Mouse (Mus musculus): Measurements from ENCODE around the gene Ctnnd2.

DNA sequence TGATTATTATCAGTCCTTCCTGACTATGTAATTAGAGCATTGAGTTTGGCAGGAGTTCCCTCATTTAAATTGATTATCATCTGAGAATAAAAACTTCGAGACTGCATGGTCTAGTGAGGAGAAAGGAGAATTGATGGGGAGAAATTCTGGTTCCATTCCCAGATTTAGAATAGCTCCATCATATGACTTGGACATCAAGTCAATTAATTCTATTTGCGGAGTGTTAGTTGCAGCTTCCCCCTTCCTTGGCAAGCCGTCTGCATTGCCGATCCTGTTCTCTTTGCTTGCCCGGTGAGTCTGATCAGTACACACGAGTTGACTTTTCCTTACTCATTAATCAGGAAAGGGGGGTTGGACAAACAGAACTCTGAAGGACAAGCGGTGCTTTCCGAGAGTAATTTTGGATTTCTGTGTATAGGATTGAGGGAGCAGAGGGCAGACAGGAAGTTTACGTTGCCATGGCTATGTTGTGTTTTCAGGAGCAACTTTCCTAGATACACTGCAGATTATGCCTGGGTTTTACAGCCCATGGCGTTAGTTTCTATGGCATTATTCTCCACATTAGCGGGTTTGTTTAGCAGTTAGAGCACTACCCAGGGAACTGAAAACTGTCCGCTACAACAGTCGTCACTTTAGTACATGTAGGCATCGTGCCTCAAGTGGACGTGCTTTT is 113.3 kb downstream of the Ctnnd2 start:
- no peak for TF ChIP-seq CTCF (IDR thresholded peaks at IDR 0.05)
- no peak for TF ChIP-seq POLR2A (IDR thresholded peaks at IDR 0.05; ENCODE audit: insufficient read depth, low read depth, low read length)
